Mouse (Mus musculus) ES-E14 (cell line): Measurements from ENCODE around the gene Lsm10. TPM values are rescaled to one million over a fixed set of nuclear protein-coding genes. Genes with fewer than 3 reads are reported as not detected.
A peak's percentile ranks its signal among the peaks of the same experiment; 100 is the strongest.

Source experiments
- DNase-seq: peaks from one replicate; pipeline ENCODE4 v3.0.0-alpha.2; 2013; ENCODE audit warnings: low read depth, low spot score
- H3K27ac ChIP-seq: 2 replicates; pipeline ENCODE4 v1.5.1; 2012; ENCODE audit warnings: low read depth, mild to moderate bottlenecking, low read length, moderate library complexity, mixed read lengths; ENCODE audit not compliant: poor library complexity, insufficient read depth, severe bottlenecking
- H3K36me3 ChIP-seq: 2 replicates; pipeline ENCODE4 v1.6.1; 2012; ENCODE audit warnings: mild to moderate bottlenecking, low read length, moderate library complexity, mixed read lengths; ENCODE audit not compliant: control insufficient read depth, poor library complexity, insufficient read depth, severe bottlenecking
- H3K4me1 ChIP-seq, 2 experiments: fragments of 150-350 bp in 1 of 2; sonication (generic) in 1 of 2; 2 replicates each; pipeline ENCODE4 v1.6.1; 2012; ENCODE audit warnings: low read length in 2 of 2, mild to moderate bottlenecking in 1 of 2, mixed read lengths in 1 of 2; ENCODE audit not compliant: control insufficient read depth in 2 of 2, insufficient read depth in 2 of 2, poor library complexity in 1 of 2
- H3K4me3 ChIP-seq, 2 experiments: fragments of 150-350 bp in 1 of 2; sonication (generic) in 1 of 2; 2 replicates each; pipeline ENCODE4 v1.5.1; 2012; ENCODE audit warnings: low read length in 2 of 2, low read depth in 1 of 2, mild to moderate bottlenecking in 1 of 2, mixed read lengths in 1 of 2; ENCODE audit not compliant: insufficient read depth in 1 of 2, poor library complexity in 1 of 2, severe bottlenecking in 1 of 2
- H3K9ac ChIP-seq: 2 replicates; pipeline ENCODE4 v1.6.1; 2012; ENCODE audit warnings: low read depth, mild to moderate bottlenecking, low read length, mixed read lengths; ENCODE audit not compliant: poor library complexity, insufficient read depth, severe bottlenecking
- H3K9me3 ChIP-seq: fragments of 150-350 bp; sonication (generic); 2 replicates; pipeline ENCODE4 v1.6.1; 2012; ENCODE audit warnings: low read depth, mild to moderate bottlenecking, low read length; ENCODE audit not compliant: control insufficient read depth, insufficient read depth
- CHD2 ChIP-seq: IDR thresholded peaks from 2 replicates; pipeline ENCODE4 v1.6.1; 2014; ENCODE audit warnings: mild to moderate bottlenecking, low read depth, low read length, inconsistent platforms
- HCFC1 ChIP-seq: IDR thresholded peaks from 2 replicates; pipeline ENCODE4 v1.6.1; 2012; ENCODE audit warnings: low read length, inconsistent platforms, borderline replicate concordance; ENCODE audit not compliant: insufficient read depth
- MAFK ChIP-seq: IDR thresholded peaks from 2 replicates; pipeline ENCODE4 v1.6.1; 2014; ENCODE audit warnings: mild to moderate bottlenecking, low read depth, low read length, inconsistent platforms; ENCODE audit not compliant: insufficient read depth
- ZC3H11A ChIP-seq: IDR thresholded peaks from 2 replicates; pipeline ENCODE4 v1.6.1; 2012; ENCODE audit warnings: low read depth, mild to moderate bottlenecking, inconsistent platforms, low read length, borderline replicate concordance
- ZNF384 ChIP-seq: IDR thresholded peaks from 2 replicates; pipeline ENCODE4 v1.6.1; 2012; ENCODE audit warnings: low read depth, low read length, inconsistent platforms
- in situ Hi-C, 2 experiments: fragments of 600-800 bp; cut with MboI; formaldehyde crosslinking; loops; one replicate each; pipeline ENCODE4 v1.15.1; 2025; ENCODE audit warnings: low sequenced_read_pairs in 2 of 2, inconsistent platforms in 1 of 2; ENCODE audit not compliant: unreplicated experiment in 2 of 2
- total RNA-seq: library from RNA; depleted of rRNA; stranded (reverse); fragments of 300-350 nt; gene quantifications from 2 replicates; pipeline ENCODE4 v1.2.3, GENCODE M21; 2012

Lsm10 gene
- total RNA-seq, 1 experiment, result 21.8 TPM

DNA sequence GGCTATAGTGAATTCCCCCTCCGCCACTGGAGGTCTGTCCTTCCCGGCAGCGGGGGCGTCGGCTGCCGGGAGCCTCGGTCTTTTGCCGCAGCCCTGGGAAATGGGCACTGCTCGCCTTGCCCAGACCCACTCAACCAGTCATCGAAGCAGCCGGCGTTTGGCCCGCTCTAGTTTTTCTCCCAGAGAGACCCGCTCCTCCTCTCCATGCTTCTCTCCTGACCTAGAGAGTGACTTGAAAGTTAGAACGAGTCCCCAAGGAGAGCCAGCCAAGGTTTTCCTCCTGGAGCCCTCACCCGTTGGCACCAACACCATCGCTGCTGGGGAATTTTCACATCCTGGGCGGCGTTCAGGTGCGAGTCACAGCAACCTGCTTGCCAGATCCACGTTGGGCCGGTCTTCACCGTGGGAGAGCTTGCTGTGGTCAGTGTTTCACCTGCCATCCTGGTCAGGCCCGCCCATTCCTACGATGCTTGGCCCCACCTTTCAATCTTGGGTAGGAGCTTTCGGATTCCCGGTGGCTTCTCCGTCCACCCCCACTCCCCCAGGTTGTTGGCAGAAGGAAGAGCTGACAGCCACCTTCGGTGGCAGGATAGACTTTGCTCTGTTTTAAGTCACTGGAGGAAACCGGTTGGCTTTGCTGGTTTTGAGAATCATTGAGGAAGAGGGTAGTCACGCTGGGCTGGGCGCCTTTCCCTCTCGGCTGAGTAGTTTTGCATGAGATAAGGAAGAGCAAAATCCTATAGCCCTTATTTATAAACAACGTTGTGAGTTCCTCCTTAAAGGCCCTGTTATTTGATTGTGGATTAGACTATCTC lies 8.0 kb downstream of the Lsm10 start:
- DNase-seq, result no peak
- peak overlapping the region; percentile 84 to 94 for H3K4me3 ChIP-seq
- peak overlapping the region; percentile 76 for H3K9ac ChIP-seq
- TF ChIP-seq MAFK, result no peak
- H3K36me3 ChIP-seq, result peaks cover 2% of the 10 kb centered on the region; the same call in 1 of the 2 replicates
- in situ Hi-C loops, result no loop called here
- H3K4me1 ChIP-seq, result peaks cover 16 to 20% of the 10 kb centered on the region in 2 experiments; a peak in 3 of 4 replicates
- peak overlapping the region; percentile 20; the same call in 1 of the 2 replicates for H3K27ac ChIP-seq
- H3K9me3 ChIP-seq, result no peaks in the 10 kb centered on the region

DNA sequence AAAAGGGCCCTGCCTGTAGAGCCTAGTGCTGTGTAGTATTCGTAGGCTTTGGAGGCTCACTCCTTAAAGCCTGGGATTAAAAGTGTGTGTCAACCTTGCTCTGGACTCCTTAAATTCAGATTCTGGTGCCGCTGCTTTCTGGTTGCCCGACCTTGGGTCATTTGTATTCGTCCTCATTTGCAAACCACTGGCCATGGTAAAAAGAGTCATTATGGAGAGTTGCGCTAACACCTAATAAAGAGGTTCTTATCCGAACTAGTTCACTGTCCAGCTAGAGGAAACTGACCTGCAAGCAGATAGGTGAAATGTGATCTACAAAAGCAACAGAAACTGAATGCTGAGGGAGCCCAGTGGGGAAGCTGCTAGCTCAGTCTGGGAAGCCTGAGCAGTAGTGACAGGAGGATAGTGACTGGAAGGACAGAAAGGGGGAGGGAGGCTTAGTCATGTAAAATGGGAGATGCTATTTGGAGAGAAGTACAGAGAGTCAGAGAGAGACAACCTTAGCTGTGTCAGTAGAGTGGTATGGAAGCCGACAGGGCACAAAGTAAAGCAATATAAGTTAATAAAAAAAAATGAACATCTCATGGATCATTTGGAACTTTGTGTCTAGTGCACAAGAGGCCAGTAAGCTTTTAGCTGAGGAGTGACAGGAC lies 8.8 kb downstream of the Lsm10 start:
- Histone ChIP-seq H3K36me3 (no peaks in the 10 kb centered on the region; the same call in 1 of the 2 replicates), H3K9me3 (no peaks in the 10 kb centered on the region), H3K4me1 (peaks cover 16 to 25% of the 10 kb centered on the region in 2 experiments), H3K4me3 (peak overlapping the region in 1 of 2 experiments; percentile 94; a peak in 1 of 4 replicates), H3K27ac (no peak overlapping the region), H3K9ac (no peak overlapping the region)
- no peak for TF ChIP-seq CHD2
- TF ChIP-seq HCFC1, result no peak
- TF ChIP-seq ZC3H11A, result no peak
- no peak for TF ChIP-seq ZNF384
- TF ChIP-seq MAFK, result no peak
- in situ Hi-C loops, result no loop called here
- DNase-seq, result no peak

GRCm38 (mm10) chr4:126108061-126108740 lies 11.8 kb downstream of the Lsm10 start:
- DNase-seq, result no peak
- H3K27ac ChIP-seq, result no peak overlapping the region
- TF ChIP-seq MAFK (no peak), HCFC1 (no peak), CHD2 (no peak), ZC3H11A (no peak), ZNF384 (no peak)
- peaks cover 9 to 23% of the 10 kb centered on the region in 2 experiments for H3K4me1 ChIP-seq
- no peaks in the 10 kb centered on the region; the same call in 1 of the 2 replicates for H3K36me3 ChIP-seq
- H3K9ac ChIP-seq, result no peak overlapping the region
- no peak overlapping the region for H3K4me3 ChIP-seq
- H3K9me3 ChIP-seq, result no peaks in the 10 kb centered on the region
- in situ Hi-C loops, result no loop called here

- Histone ChIP-seq H3K27ac (peak overlapping the region; percentile 22; the same call in 1 of the 2 replicates), H3K4me1 (peaks cover 9 to 23% of the 10 kb centered on the region in 2 experiments), H3K9me3 (no peaks in the 10 kb centered on the region), H3K4me3 (no peak overlapping the region), H3K9ac (no peak overlapping the region), H3K36me3 (no peaks in the 10 kb centered on the region; the same call in 1 of the 2 replicates)
- in situ Hi-C loops, result no loop called here
- no peak for DNase-seq
- TF ChIP-seq CHD2 (no peak), ZNF384 (no peak), ZC3H11A (no peak), MAFK (no peak), HCFC1 (no peak)
Observed at GRCm38 (mm10) chr4:126109613-126110373, 13.4 kb downstream of the Lsm10 start.
